Mouse (Mus musculus) MEL (cell line): ENCODE data around the gene Fam222b.

Experiments used
- CTCF ChIP-seq, 3 experiments: IDR thresholded peaks in 2 of 3; conservative IDR thresholded peaks in 1 of 3; 2 replicates each; pipeline ENCODE4 v1.5.1; 2011 to 2012; ENCODE audit warnings: low read length in 3 of 3, low read depth in 2 of 3, mild to moderate bottlenecking in 2 of 3, improper control_type of control experiment in 1 of 3, inconsistent platforms in 1 of 3, mixed read lengths in 1 of 3, moderate library complexity in 1 of 3; ENCODE audit not compliant: control insufficient read depth in 1 of 3, insufficient read depth in 1 of 3, poor library complexity in 1 of 3, severe bottlenecking in 1 of 3
- EP300 ChIP-seq, 2 experiments: IDR thresholded peaks; 2 replicates each; pipeline ENCODE4 v1.6.1; 2011; ENCODE audit warnings: improper control_type of control experiment in 2 of 2, low read length in 2 of 2, low read depth in 1 of 2, mild to moderate bottlenecking in 1 of 2
- ETS1 ChIP-seq: IDR thresholded peaks from 2 replicates; pipeline ENCODE4 v1.6.1; 2012; ENCODE audit warnings: low read depth, mild to moderate bottlenecking, inconsistent platforms, low read length, improper control_type of control experiment, moderate library complexity
- MAX ChIP-seq: IDR thresholded peaks from 2 replicates; pipeline ENCODE4 v1.6.1; 2011; ENCODE audit warnings: low read length, improper control_type of control experiment
- POLR2A ChIP-seq, 2 experiments: IDR thresholded peaks; 2 replicates each; pipeline ENCODE4 v1.6.1; 2011 to 2012; ENCODE audit warnings: low read length in 2 of 2, mild to moderate bottlenecking in 2 of 2, control low read depth in 1 of 2, improper control_type of control experiment in 1 of 2, low read depth in 1 of 2, moderate library complexity in 1 of 2; ENCODE audit not compliant: control insufficient read depth in 1 of 2, insufficient read depth in 1 of 2, poor library complexity in 1 of 2
- ZNF384 ChIP-seq: IDR thresholded peaks from 2 replicates; pipeline ENCODE4 v1.6.1; 2012; ENCODE audit warnings: low read depth, mild to moderate bottlenecking, inconsistent platforms, low read length, improper control_type of control experiment

GRCm38 (mm10) chr11:78069646-78070045, 24.8 kb upstream of the Fam222b start:
- TF ChIP-seq EP300 (IDR thresholded peaks at IDR 0.05; ENCODE audit: low read depth in 1 of 2, low read length in 2 of 2) (peak; percentile 98 to 99), POLR2A (IDR thresholded peaks at IDR 0.05; ENCODE audit: control insufficient read depth in 1 of 2, insufficient read depth in 1 of 2, low read depth in 1 of 2, low read length in 2 of 2, poor library complexity in 1 of 2) (peak; percentile 28 to 40; a peak in 1 of 4 replicates), ETS1 (peak; percentile 89), CTCF (IDR thresholded peaks at IDR 0.05 in 2 of 3, conservative IDR thresholded peaks at IDR 0.05 in 1 of 3; ENCODE audit: control insufficient read depth in 1 of 3, insufficient read depth in 1 of 3, low read depth in 2 of 3, low read length in 3 of 3, poor library complexity in 1 of 3, severe bottlenecking in 1 of 3) (no peak), ZNF384 (peak; percentile 21; the same call in 1 of the 2 replicates), MAX (peak; percentile 92)
